Mouse (Mus musculus): ENCODE results near the gene Tceal3.
"Not testable (repeated sequence)": the region's sequence is repeated elsewhere in the genome, so short reads cannot be mapped to it uniquely, and the experiment has no call there.

Gene Tceal3

GRCm38 (mm10) chrX:136707446-136708167, 117.0 kb downstream of the Tceal3 start, which contains the start of gene Tceal1:
Tceal1 (plus strand) TSS chrX:136707982.
- peak; percentile 6 for DNase-seq (ENCODE audit: low read depth)

- peak; percentile 58 for DNase-seq (ENCODE audit: low read depth)
Measured at GRCm38 (mm10) chrX:136708168-136708681, 117.6 kb downstream of the Tceal3 start.

GRCm38 (mm10) chrX:136708782-136709181, 118.1 kb downstream of the Tceal3 start:
- no peak for DNase-seq (ENCODE audit: low read depth)

- DNase-seq (ENCODE audit: low read depth), result not testable (repeated sequence)
Measured at GRCm38 (mm10) chrX:136714742-136715474, 124.3 kb downstream of the Tceal3 start.
